Mouse (Mus musculus) olfactory bulb, adult 2 months (tissue): ENCODE data around the gene Dgka. TPM values are rescaled to one million over a fixed set of nuclear protein-coding genes. Genes with fewer than 3 reads are reported as not detected.
"Not testable (repeated sequence)": the region's sequence is repeated elsewhere in the genome, so short reads cannot be mapped to it uniquely, and the experiment has no call there.

Experiments
- H3K27ac ChIP-seq: fragments of 200-500 bp; 2 replicates; pipeline ENCODE4 v1.5.1; 2012; ENCODE audit warnings: low read depth, low read length; ENCODE audit not compliant: insufficient read depth
- H3K4me1 ChIP-seq: fragments of 200-500 bp; 2 replicates; pipeline ENCODE4 v1.6.1; 2012; ENCODE audit warnings: low read length; ENCODE audit not compliant: control insufficient read depth, insufficient read depth
- H3K4me3 ChIP-seq: fragments of 200-500 bp; 2 replicates; pipeline ENCODE4 v1.5.1; 2012; ENCODE audit warnings: mild to moderate bottlenecking, low read depth, low read length, moderate library complexity; ENCODE audit not compliant: insufficient read depth
- CTCF ChIP-seq: fragments of 200-500 bp; IDR thresholded peaks from 2 replicates; pipeline ENCODE4 v1.5.1; 2012; ENCODE audit warnings: low read depth, mild to moderate bottlenecking, low read length, moderate library complexity; ENCODE audit not compliant: insufficient read depth
- POLR2A ChIP-seq: fragments of 200-500 bp; IDR thresholded peaks from 2 replicates; pipeline ENCODE4 v1.6.1; 2012; ENCODE audit warnings: mild to moderate bottlenecking, low read depth, low read length, moderate library complexity; ENCODE audit not compliant: insufficient read depth
- WGBS: fragments of 180-500 bp; shearing (Covaris S2); methylation state at CpG from one replicate; pipeline ENCODE4 v1.1.7; 2018; 5-methylcytosine and 5-hydroxymethylcytosine counted together
- polyA plus RNA-seq: library from polyadenylated mRNA; stranded (reverse); fragments of >200 nt; gene quantifications from 2 replicates; pipeline ENCODE4 v1.2.4, GENCODE M21; 2012; ENCODE audit warnings: low replicate concordance; ENCODE audit not compliant: missing spikeins, insufficient read depth, insufficient read length

The Dgka gene
- polyA plus RNA-seq, 1 experiment, result not detected

DNA sequence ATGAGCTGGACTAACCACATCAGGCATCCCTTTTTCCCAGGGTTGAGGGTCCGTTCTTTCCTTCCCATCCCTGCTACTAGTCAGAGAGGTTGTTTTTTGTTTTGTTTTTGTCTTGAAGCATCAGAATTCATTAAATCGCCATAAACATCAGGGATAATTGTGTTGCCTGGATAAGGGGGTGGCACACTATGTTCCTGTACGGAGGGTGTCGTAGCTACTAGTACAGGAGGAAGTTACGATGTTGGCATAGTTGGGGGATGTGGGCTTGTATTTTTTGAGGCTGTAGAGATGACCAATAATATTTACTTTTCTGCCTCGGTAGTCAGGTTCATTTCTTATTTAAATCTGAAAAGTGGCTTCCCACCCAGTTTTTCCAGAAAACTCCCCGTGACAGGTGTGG, 1.4 kb downstream of the Dgka start:
- Histone ChIP-seq H3K4me3 (peak overlapping the region; percentile 65), H3K4me1 (peaks cover 12% of the 10 kb centered on the region), H3K27ac (no peak overlapping the region)
- no peak for TF ChIP-seq CTCF
- WGBS, result 3% methylated on average over 7 of the region's 7 CpGs

DNA sequence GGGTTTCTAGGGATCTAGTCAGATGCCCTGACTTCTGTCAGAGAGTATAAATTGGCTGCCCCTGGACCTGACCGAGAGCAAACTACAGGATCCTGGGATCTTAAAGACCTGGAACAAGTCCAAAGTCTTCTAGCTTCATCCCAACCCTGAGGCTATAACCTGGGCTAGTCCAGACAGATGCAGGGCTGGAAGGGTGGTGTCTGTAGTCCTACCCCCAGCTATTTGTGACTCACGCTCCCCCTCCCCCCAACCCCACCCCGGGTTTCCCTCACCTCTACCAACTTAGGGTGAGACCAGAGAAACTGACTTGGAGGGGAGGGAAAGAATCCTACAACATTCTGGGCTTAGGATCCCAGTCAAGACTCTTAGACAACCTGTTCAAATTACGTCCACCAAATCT, 2.0 kb downstream of the Dgka start:
- no peak for TF ChIP-seq POLR2A
- WGBS, result 46% methylated on average over 4 of the region's 4 CpGs
- Histone ChIP-seq H3K4me1 (peaks cover 9% of the 10 kb centered on the region), H3K27ac (no peak overlapping the region), H3K4me3 (no peak overlapping the region)

DNA sequence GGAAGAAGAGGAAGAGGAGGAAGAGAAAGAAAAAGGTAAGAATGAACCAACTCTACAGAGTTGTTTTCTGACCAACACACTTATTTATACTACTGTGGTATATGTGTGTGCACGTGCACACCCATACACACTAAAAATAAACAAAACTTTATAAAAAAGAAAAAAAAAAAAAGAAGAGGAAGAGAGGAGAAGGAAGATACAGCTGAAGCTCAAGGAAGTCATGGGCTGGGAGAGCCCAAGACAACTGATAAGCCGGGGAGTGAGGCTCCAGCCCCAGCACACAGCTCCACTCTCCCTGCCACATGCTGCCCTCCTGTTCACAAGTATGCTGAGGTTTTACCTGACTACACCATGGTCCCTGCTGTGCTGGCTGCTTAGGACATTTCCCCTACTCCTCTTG, 4.4 kb downstream of the Dgka start:
- Histone ChIP-seq H3K4me1 (peaks cover 10% of the 10 kb centered on the region), H3K4me3 (no peak overlapping the region), H3K27ac (no peak overlapping the region)
- no peak for TF ChIP-seq POLR2A
- TF ChIP-seq CTCF, result no peak
- WGBS, result 76% methylated on average over 2 of the region's 2 CpGs

DNA sequence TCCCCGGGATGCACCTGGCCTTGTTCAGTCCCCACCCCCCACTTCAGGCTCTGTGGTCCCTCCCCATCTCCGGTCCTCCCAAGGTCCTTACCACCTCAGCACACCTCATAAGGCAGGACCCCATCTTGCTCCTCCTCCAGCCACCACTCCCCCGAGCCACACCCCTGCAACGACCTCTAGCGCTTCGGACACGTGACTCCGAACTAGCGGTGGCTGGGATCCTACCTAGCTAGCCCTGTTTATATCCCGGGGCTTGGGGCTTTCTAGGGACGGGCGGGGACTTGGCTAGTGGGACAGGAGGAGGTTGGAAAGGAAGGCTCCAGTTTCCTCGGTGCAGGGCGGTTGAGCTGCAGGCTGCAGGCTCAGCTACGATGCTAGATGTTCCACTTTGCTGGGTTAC, 7.2 kb downstream of the Dgka start:
- TF ChIP-seq CTCF (no peak), POLR2A (no peak)
- Histone ChIP-seq H3K4me3 (0 out of 2 replicates have a peak overlapping the region, but pooled peaks have one; percentile 9), H3K27ac (no peak overlapping the region), H3K4me1 (peaks cover 4% of the 10 kb centered on the region)
- 11% methylated on average over 15 of the region's 15 CpGs for WGBS

DNA sequence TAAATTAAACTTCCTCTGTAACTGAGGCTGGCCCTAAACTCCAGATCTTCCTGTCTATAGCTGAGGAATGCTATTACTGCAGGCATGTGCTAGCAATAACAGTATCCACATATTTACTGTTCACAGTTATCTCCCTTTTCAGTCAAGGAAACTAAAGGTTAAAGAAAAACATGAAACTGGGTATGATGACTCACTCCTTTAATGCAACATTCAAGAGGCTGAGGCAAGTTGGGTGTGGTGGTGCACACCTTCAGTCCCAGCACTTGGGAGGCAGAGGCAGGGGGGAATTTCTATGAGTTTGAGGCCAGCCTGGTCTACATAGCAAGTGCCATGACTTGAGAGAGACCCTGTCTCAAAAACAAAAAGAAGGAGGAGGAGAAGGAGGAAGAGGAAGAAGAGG, 12.7 kb downstream of the Dgka start:
- TF ChIP-seq POLR2A (no peak), CTCF (no peak)
- Histone ChIP-seq H3K27ac (no peak overlapping the region), H3K4me1 (peaks cover 3% of the 10 kb centered on the region; the same call in 1 of the 2 replicates), H3K4me3 (no peak overlapping the region)

DNA sequence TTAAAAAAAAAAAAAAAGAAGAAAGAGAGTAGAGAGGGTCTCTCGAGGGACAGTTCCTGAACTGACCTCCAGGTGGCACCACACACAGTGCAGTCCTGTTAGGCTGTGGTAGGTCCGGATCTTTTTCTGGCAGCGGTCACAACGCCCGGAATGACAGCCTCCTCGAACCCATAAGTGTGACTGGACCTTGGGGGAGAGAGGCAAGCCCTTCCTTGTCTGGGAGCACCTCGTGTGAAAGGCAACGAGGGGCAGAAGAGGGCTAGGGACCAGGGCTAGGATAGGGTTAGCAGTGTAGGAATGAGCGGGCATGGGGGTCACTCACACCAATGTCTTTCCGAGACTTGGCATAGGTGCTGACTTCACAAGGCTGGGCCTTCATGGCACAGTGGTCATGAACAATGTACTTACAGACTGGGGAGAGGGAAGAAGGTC, 13.6 kb downstream of the Dgka start:
- WGBS, result 14% methylated on average over 10 of the region's 10 CpGs
- peaks cover 3% of the 10 kb centered on the region; the same call in 1 of the 2 replicates for H3K4me1 ChIP-seq
- no peak overlapping the region for H3K4me3 ChIP-seq
- no peak for TF ChIP-seq POLR2A
- TF ChIP-seq CTCF, result peak; percentile 52; the same call in 1 of the 2 replicates
- H3K27ac ChIP-seq, result no peak overlapping the region

DNA sequence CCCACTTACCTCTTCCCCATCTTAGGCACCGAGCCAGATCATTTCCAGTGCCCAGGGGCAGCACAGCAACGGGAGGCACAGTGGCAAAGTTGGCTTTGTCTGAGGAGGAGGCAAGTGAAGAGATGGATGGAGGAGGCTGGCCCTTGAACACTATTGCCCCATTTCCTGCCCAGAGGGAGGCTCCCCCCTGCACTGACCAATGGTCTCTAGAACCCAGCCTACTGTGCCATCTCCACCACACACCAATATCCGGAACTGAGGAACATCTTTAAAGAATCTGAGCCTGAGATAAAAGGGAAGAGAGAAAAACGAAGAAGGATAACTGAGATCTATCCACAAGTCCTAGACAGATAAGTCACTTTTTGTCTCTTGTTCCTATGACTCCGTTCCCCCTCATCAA, 16.6 kb downstream of the Dgka start:
- no peak overlapping the region for H3K27ac ChIP-seq
- no peak overlapping the region for H3K4me3 ChIP-seq
- no peak for TF ChIP-seq POLR2A
- no peak for TF ChIP-seq CTCF
- peaks cover 3% of the 10 kb centered on the region; the same call in 1 of the 2 replicates for H3K4me1 ChIP-seq
- 79% methylated on average over 5 of the region's 5 CpGs for WGBS

DNA sequence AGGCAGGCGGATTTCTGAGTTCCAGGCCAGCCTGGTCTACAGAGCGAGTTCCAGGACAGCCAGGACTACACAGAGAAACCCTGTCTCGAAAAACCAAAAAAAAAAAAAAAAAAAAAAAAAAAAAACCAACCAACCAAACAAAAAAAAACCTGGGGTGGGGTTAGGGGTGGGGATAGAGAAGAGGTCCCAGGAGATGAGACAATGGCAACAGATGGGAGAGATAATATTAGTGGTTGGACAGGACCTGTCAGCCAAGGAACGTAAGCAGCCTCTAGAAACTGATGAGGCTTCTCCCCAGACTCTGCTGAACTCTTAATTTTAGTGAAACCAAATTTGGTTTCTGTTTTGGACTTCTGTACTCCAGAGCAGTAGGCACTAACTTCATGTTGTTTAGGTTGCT, 19.2 kb downstream of the Dgka start:
- not testable (repeated sequence) for H3K4me1 ChIP-seq, H3K4me3 ChIP-seq, H3K27ac ChIP-seq
- WGBS, result 89% methylated on average over 4 of the region's 4 CpGs

DNA sequence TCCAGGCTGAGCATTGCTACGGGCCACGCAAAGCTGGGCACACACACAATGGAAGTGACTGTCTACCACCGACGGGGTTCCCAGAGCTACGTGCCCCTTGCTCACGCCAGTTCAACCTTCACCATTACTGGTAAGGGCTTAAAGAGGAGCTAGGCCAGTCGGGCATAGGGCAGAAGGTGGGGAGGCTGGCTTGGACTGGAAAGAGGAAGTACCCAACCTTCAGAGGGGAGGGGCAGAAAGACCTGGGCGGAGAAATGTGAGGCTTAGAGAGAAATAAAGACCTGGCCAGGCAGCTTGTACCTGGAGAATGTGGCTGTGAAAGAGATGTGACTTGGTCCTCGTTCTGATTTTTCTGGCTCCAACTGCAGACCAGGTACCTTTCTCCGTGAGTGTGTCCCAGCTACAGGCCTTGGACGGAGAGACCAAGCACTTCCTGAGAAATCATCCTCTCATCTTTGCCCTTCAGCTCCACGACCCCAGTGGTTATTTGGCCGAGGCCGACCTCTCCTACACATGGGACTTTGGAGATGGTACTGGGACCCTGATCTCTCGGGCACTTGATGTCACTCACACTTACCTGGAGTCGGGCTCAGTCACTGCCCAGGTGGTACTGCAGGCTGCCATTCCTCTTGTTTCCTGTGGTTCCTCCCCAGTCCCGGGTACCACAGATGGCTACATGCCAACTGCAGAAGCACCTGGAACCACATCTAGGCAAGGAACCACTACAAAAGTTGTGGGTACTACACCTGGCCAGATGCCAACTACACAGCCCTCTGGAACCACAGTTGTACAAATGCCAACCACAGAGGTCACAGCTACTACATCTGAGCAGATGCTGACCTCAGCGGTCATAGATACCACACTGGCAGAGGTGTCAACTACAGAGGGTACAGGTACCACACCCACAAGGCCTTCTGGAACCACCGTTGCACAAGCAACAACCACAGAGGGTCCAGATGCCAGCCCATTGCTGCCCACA, 28.8 kb downstream of the Dgka start:
- Histone ChIP-seq H3K4me3 (no peak overlapping the region), H3K27ac (no peak overlapping the region), H3K4me1 (no peaks in the 10 kb centered on the region)
- TF ChIP-seq POLR2A (no peak), CTCF (no peak)
- WGBS, result 86% methylated on average over 19 of the region's 19 CpGs

DNA sequence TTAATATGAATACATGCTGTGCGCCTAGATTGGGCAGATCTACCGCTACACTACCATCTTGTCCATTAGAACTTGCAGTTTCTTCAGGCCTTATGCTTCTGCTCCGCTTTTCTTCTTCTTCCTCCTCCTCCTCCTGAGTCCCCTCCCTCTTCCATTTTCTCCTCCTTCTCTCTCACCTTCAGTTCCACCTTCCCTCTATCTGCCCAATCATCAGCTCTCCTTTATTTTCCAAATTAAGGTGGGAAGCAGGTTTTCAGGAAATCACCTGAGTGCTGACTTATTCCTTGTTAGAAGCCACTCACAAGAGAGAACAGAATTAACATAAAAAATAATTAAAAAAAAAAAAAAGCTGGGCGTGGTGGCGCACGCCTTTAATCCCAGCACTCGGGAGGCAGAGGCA, 33.3 kb downstream of the Dgka start:
- not testable (repeated sequence) for H3K4me1 ChIP-seq, H3K4me3 ChIP-seq, H3K27ac ChIP-seq
- 98% methylated on average over 7 of the region's 7 CpGs for WGBS
